ENCODE assay signal across 8 mouse cellular contexts in the genomic region with DNA sequence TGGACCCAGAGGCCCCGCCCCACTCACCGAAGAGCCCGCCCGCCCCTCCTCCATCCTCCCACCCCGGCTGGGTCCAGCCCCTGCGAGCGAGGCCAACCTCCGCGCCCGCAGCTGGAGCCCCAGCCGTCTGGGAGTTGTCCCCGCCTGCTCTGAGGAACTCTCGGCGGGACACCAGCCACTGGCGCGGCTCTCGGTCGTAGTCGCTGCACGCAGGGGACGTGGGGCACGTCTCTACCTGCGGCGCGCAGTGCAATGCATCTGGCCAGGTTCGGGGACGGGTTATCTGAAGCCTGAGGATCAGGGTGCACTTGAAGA. TPM values are rescaled to one million over a fixed set of nuclear protein-coding genes. Genes with fewer than 3 reads are reported as not detected.
DNase-seq lines count a peak whose midpoint lies in the region; ATAC-seq and TF ChIP-seq lines count a peak whose summit lies in the region.

No protein-coding gene starts in this region.

- no peaks in the 10 kb centered on the region for H3K9me3 ChIP-seq in erythroblast, embryonic 14.5 days (ENCODE audit: control insufficient read depth, low read length)
- H3K9me3 ChIP-seq in intestine, embryonic 15.5 days, result no peaks in the 10 kb centered on the region
- H3K9me3 ChIP-seq in liver, postnatal 0 days (ENCODE audit: low read length), result no peaks in the 10 kb centered on the region
- H3K9me3 ChIP-seq in neural tube, embryonic 15.5 days (replicated peaks), result no peaks in the 10 kb centered on the region

- no peaks in the 10 kb centered on the region for H3K36me3 ChIP-seq in erythroblast, embryonic 14.5 days (ENCODE audit: control insufficient read depth)
- peaks cover 3% of the 10 kb centered on the region; the same call in 1 of the 2 replicates for H3K36me3 ChIP-seq in intestine, embryonic 15.5 days
- H3K36me3 ChIP-seq in liver, postnatal 0 days (replicated peaks; ENCODE audit: insufficient read depth, low read length), result no peaks in the 10 kb centered on the region
- H3K36me3 ChIP-seq in neural tube, embryonic 15.5 days, result no peaks in the 10 kb centered on the region

- H3K9ac ChIP-seq in intestine, embryonic 15.5 days, result peak overlapping the region; percentile 59
- H3K9ac ChIP-seq in liver, postnatal 0 days (replicated peaks), result no peak overlapping the region
- peak overlapping the region; percentile 49 for H3K9ac ChIP-seq in neural tube, embryonic 15.5 days (replicated peaks)

- peak overlapping the region; percentile 78 for H3K4me2 ChIP-seq in intestine, embryonic 15.5 days (replicated peaks)
- H3K4me2 ChIP-seq in liver, postnatal 0 days (ENCODE audit: low read depth, low read length), result peak overlapping the region; percentile 80
- H3K4me2 ChIP-seq in neural tube, embryonic 15.5 days, result peak overlapping the region; percentile 93

- peak overlapping the region; percentile 42 for H3K4me3 ChIP-seq in erythroblast, embryonic 14.5 days (replicated peaks)
- peak overlapping the region; percentile 53 for H3K4me3 ChIP-seq in intestine, embryonic 15.5 days (replicated peaks)
- peak overlapping the region; percentile 53 for H3K4me3 ChIP-seq in liver, postnatal 0 days (ENCODE audit: low read depth, low read length)
- H3K4me3 ChIP-seq in neural tube, embryonic 15.5 days (replicated peaks), result peak overlapping the region; percentile 56

- peak overlapping the region; percentile 88 for H3K27ac ChIP-seq in intestine, embryonic 15.5 days
- peak overlapping the region; percentile 63 for H3K27ac ChIP-seq in liver, postnatal 0 days (ENCODE audit: low read depth)
- no peak overlapping the region for H3K27ac ChIP-seq in neural tube, embryonic 15.5 days (replicated peaks)

- no peak for ATAC-seq in erythroblast, adult 5-6 weeks (replicated peaks; ENCODE audit: low FRiP score, poor library complexity, severe bottlenecking)
- peak; percentile 67 for ATAC-seq in common myeloid progenitor, adult 5-6 weeks (replicated peaks; ENCODE audit: low read depth, poor library complexity, severe bottlenecking)
- ATAC-seq in intestine, embryonic 15.5 days, result peak; percentile 90
- ATAC-seq in liver, postnatal 0 days, result peak; percentile 89
- ATAC-seq in neural tube, embryonic 15.5 days (ENCODE audit: low FRiP score), result peak; percentile 76
- no peak for ATAC-seq in monocyte, adult 5-6 weeks (replicated peaks; ENCODE audit: insufficient number of reproducible peaks, low FRiP score, low TSS enrichment, poor library complexity, severe bottlenecking)

- no peak for TF ChIP-seq CTCF in liver, postnatal 0 days (IDR thresholded peaks at IDR 0.05; ENCODE audit: low read depth)

- WGBS in intestine, embryonic 15.5 days, result under 1% methylated on average over 27 of the region's 27 CpGs
- WGBS in liver, postnatal 0 days (ENCODE audit: insufficient replicate concordance), result 1% methylated on average over 27 of the region's 27 CpGs
- under 1% methylated on average over 27 of the region's 27 CpGs for WGBS in neural tube, embryonic 15.5 days

- H3K4me1 ChIP-seq in erythroblast, embryonic 14.5 days (ENCODE audit: control insufficient read depth), result no peaks in the 10 kb centered on the region
- H3K4me1 ChIP-seq in intestine, embryonic 15.5 days (replicated peaks), result peaks cover 10% of the 10 kb centered on the region
- peaks cover 3% of the 10 kb centered on the region for H3K4me1 ChIP-seq in liver, postnatal 0 days (ENCODE audit: insufficient read depth)
- H3K4me1 ChIP-seq in neural tube, embryonic 15.5 days, result peaks cover 54% of the 10 kb centered on the region

- DNase-seq in gastrocnemius, postnatal 4 days (ENCODE audit: low spot score in 2 of 2), result peak; percentile 80 to 91
- peak; percentile 83 for DNase-seq in liver, postnatal 0 days

- TF ChIP-seq EP300 in liver, postnatal 0 days (IDR thresholded peaks at IDR 0.05; ENCODE audit: low read depth), result no peak

- H3K27me3 ChIP-seq in erythroblast, embryonic 14.5 days (ENCODE audit: control insufficient read depth), result peaks cover 78% of the 10 kb centered on the region
- H3K27me3 ChIP-seq in intestine, embryonic 15.5 days (replicated peaks), result peaks cover 25% of the 10 kb centered on the region
- H3K27me3 ChIP-seq in liver, postnatal 0 days (ENCODE audit: insufficient read depth, low read length), result peaks cover 62% of the 10 kb centered on the region
- H3K27me3 ChIP-seq in neural tube, embryonic 15.5 days (replicated peaks), result peaks cover 70% of the 10 kb centered on the region

RNA-seq across cellular contexts. Expression of a gene that starts 3.2 kb away (rescaled TPM):
- not detected in 2 replicates for polyA plus RNA-seq in erythroblast, embryonic 14.5 days (2012)
- total RNA-seq in erythroblast, adult 5-6 weeks (2015; ENCODE audit: low replicate concordance), result 1.3 and 4.2 TPM in 2 replicates
- not detected in 2 replicates for total RNA-seq in erythroblast, adult 5-6 weeks (2017; ENCODE audit: low replicate concordance)
- not detected in 2 replicates for total RNA-seq in common myeloid progenitor, adult 5-6 weeks (2017)
- total RNA-seq in gastrocnemius, postnatal 4 days (2021), result 10 to 100 TPM; 19.5 to 34.7 TPM
- 65.6 and 74.4 TPM in 2 replicates for polyA plus RNA-seq in intestine, embryonic 15.5 days (2015; fragmentation: Nextera tagmentation; extraction: Ambion mirVana)
- polyA plus RNA-seq in liver, postnatal 0 days (2015; fragmentation: Nextera tagmentation; extraction: Ambion mirVana), result 1.5 and 1.6 TPM in 2 replicates
- polyA plus RNA-seq in neural tube, embryonic 15.5 days (2015; fragmentation: Nextera tagmentation; extraction: Ambion mirVana), result 5.2 and 9.9 TPM in 2 replicates
- total RNA-seq in monocyte, adult 5-6 weeks (2017), result not detected in 3 replicates

RNA-seq across cellular contexts. Expression of a gene that starts 8.1 kb away (rescaled TPM):
- polyA plus RNA-seq in erythroblast, embryonic 14.5 days (2012), result not detected in 2 replicates
- total RNA-seq in erythroblast, adult 5-6 weeks (2015; ENCODE audit: low replicate concordance), result not detected in 2 replicates
- total RNA-seq in erythroblast, adult 5-6 weeks (2017; ENCODE audit: low replicate concordance), result not detected in 2 replicates
- total RNA-seq in common myeloid progenitor, adult 5-6 weeks (2017), result not detected in 2 replicates
- not detected for total RNA-seq in gastrocnemius, postnatal 4 days (2021)
- 0.23 and 0.24 TPM in 2 replicates for polyA plus RNA-seq in intestine, embryonic 15.5 days (2015; fragmentation: Nextera tagmentation; extraction: Ambion mirVana)
- not detected in 2 replicates for polyA plus RNA-seq in liver, postnatal 0 days (2015; fragmentation: Nextera tagmentation; extraction: Ambion mirVana)
- polyA plus RNA-seq in neural tube, embryonic 15.5 days (2015; fragmentation: Nextera tagmentation; extraction: Ambion mirVana), result not detected in 2 replicates
- total RNA-seq in monocyte, adult 5-6 weeks (2017), result not detected in 3 replicates

Comparison
In these comparisons a context has a peak if more than half of its experiments do, and no peak if none do; other contexts are left out.
1. ATAC-seq: peak in common myeloid progenitor, adult 5-6 weeks (single experiment), intestine, embryonic 15.5 days (single experiment), liver, postnatal 0 days (single experiment) and neural tube, embryonic 15.5 days (single experiment); none in erythroblast, adult 5-6 weeks (single experiment) and monocyte, adult 5-6 weeks (single experiment).
2. Peak in every context shown above with its lines, with median percentiles within 50 percentile points of each other: H3K4me3 ChIP-seq and H3K4me2 ChIP-seq.